In the genomic region with DNA sequence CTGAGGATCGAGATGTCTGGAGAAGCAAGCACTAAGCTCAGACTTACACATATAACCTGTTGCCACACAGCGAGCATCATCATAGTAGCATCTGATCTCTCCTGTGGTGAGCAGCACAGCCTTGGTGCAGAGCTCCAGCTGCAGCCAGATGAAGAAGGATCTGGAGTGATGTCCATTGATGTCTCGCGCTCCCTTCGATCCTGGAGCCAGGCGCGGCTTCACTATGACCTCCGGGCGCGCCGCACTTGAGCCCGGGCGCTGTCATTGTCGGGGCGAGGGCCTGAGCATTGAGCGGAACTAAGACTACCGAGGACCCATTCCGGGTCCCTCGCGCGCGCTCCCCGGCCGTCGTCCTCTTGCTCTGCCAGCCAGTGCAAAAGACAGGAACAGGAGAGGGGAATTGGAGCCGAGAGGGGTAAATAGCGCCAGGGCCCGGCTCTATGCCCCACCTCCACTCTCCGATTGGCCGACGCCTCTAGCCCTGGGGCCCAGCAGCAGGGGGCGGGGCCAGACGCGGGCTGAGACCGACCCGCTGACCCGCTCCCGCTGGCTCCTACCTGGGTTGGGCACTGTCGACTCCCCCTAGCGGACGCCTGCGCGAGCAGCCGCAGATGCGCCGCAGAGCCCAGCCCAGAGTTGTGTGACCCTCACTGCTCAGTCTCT, we compare ENCODE assay signal across 8 mouse cellular contexts. TPM values are rescaled to one million over a fixed set of nuclear protein-coding genes. Genes with fewer than 3 reads are reported as not detected.
DNase-seq lines count a peak whose midpoint lies in the region; ATAC-seq and TF ChIP-seq lines count a peak whose summit lies in the region.

No protein-coding gene starts in this region.

- 2% methylated on average over 46 of the region's 46 CpGs for WGBS in embryonic facial prominence, embryonic 11.5 days
- 1% methylated on average over 39 of the region's 46 CpGs for WGBS in intestine, postnatal 0 days
- WGBS in midbrain, embryonic 10.5 days: 2% methylated on average over 46 of the region's 46 CpGs

- peak; percentile 96 for DNase-seq in adrenal gland, postnatal 25 days
- peak; percentile 96 for DNase-seq in embryonic facial prominence, embryonic 11.5 days (ENCODE audit: low spot score)
- DNase-seq in left cerebral cortex, postnatal 36 days (ENCODE audit: low spot score in 2 of 2): peak; percentile 83
- peak; percentile 95 for DNase-seq in midbrain, embryonic 10.5 days (ENCODE audit: low spot score)
- peak; percentile 75 to 79 for DNase-seq in right cerebral cortex, postnatal 36 days (ENCODE audit: low spot score in 2 of 2)
- DNase-seq in urinary bladder, postnatal 4 days (ENCODE audit: low spot score in 2 of 2): peak; percentile 90 to 95

- H3K9me3 ChIP-seq in embryonic facial prominence, embryonic 11.5 days (replicated peaks; ENCODE audit: control insufficient read depth, low read length): no peaks in the 10 kb centered on the region
- no peaks in the 10 kb centered on the region for H3K9me3 ChIP-seq in intestine, postnatal 0 days (ENCODE audit: control insufficient read depth)
- no peaks in the 10 kb centered on the region for H3K9me3 ChIP-seq in midbrain, embryonic 10.5 days (replicated peaks)

- no peaks in the 10 kb centered on the region for H3K4me1 ChIP-seq in embryonic facial prominence, embryonic 11.5 days (ENCODE audit: control insufficient read depth, insufficient read depth, low read length)
- 0 out of 2 replicates have a peak, but pooled peaks cover 3% of the 10 kb centered on the region for H3K4me1 ChIP-seq in intestine, postnatal 0 days (replicated peaks; ENCODE audit: control insufficient read depth, insufficient read depth, low read length)
- H3K4me1 ChIP-seq in midbrain, embryonic 10.5 days: peaks cover 12% of the 10 kb centered on the region

- peak overlapping the region; percentile 85 for H3K4me2 ChIP-seq in embryonic facial prominence, embryonic 11.5 days (ENCODE audit: low read depth, low read length)
- peak overlapping the region; percentile 84 for H3K4me2 ChIP-seq in intestine, postnatal 0 days (replicated peaks; ENCODE audit: low read depth)

- no peaks in the 10 kb centered on the region for H3K27me3 ChIP-seq in embryonic facial prominence, embryonic 11.5 days (ENCODE audit: control insufficient read depth, insufficient read depth, low read length)
- no peaks in the 10 kb centered on the region for H3K27me3 ChIP-seq in intestine, postnatal 0 days (replicated peaks; ENCODE audit: control insufficient read depth, insufficient read depth, low read length)
- peaks cover 29% of the 10 kb centered on the region for H3K27me3 ChIP-seq in midbrain, embryonic 10.5 days (ENCODE audit: low read depth, poor library complexity, severe bottlenecking)

- no peaks in the 10 kb centered on the region for H3K36me3 ChIP-seq in embryonic facial prominence, embryonic 11.5 days (replicated peaks; ENCODE audit: control insufficient read depth, insufficient read depth, low read depth, low read length)
- H3K36me3 ChIP-seq in intestine, postnatal 0 days (ENCODE audit: control insufficient read depth, insufficient read depth): no peaks in the 10 kb centered on the region
- H3K36me3 ChIP-seq in midbrain, embryonic 10.5 days: no peaks in the 10 kb centered on the region

- ATAC-seq in embryonic facial prominence, embryonic 11.5 days (replicated peaks; ENCODE audit: insufficient number of reproducible peaks, low FRiP score, low TSS enrichment, low read depth): peak; percentile 100
- peak; percentile 97 for ATAC-seq in granulocyte monocyte progenitor cell, adult 5-6 weeks (replicated peaks; ENCODE audit: poor library complexity, severe bottlenecking)
- peak; percentile 100 for ATAC-seq in intestine, postnatal 0 days

- H3K9ac ChIP-seq in embryonic facial prominence, embryonic 11.5 days (replicated peaks; ENCODE audit: low read length): peak overlapping the region; percentile 47
- peak overlapping the region; percentile 51 for H3K9ac ChIP-seq in intestine, postnatal 0 days (ENCODE audit: low read depth, low read length)

- no peak overlapping the region for H3K27ac ChIP-seq in embryonic facial prominence, embryonic 11.5 days (replicated peaks; ENCODE audit: low read depth, low read length)
- H3K27ac ChIP-seq in intestine, postnatal 0 days (ENCODE audit: low read depth, low read length): no peak overlapping the region
- peak overlapping the region; percentile 79 for H3K27ac ChIP-seq in midbrain, embryonic 10.5 days (replicated peaks)

- H3K4me3 ChIP-seq in embryonic facial prominence, embryonic 11.5 days (ENCODE audit: low read depth, low read length): peak overlapping the region; percentile 45
- H3K4me3 ChIP-seq in intestine, postnatal 0 days (ENCODE audit: low read depth, low read length): peak overlapping the region; percentile 51
- H3K4me3 ChIP-seq in midbrain, embryonic 10.5 days: peak overlapping the region; percentile 66

- intact Hi-C loops in left cerebral cortex, postnatal 36 days (cut with DNase I): loop anchor here (5.0 kb wide), 1 partner anchor 85 kb away; no protein-coding TSS in a partner anchor

- peak; percentile 94 for TF ChIP-seq CTCF in intestine, postnatal 0 days (IDR thresholded peaks at IDR 0.05; ENCODE audit: low read depth)

RNA-seq across cellular contexts. Expression of gene Gm14085, which starts 17.3 kb away (rescaled TPM):
- total RNA-seq in adrenal gland, postnatal 25 days (2021): 0.18 TPM in 1 of 2 replicates, not detected in the other
- not detected in 2 replicates for polyA plus RNA-seq in embryonic facial prominence, embryonic 11.5 days (2014; fragmentation: Nextera tagmentation; extraction: Ambion mirVana)
- total RNA-seq in granulocyte monocyte progenitor cell, adult 5-6 weeks (2014; fragmentation: Nextera tagmentation): 2.8 and 8.6 TPM in 2 replicates
- 7.2 and 11.4 TPM in 2 replicates for total RNA-seq in granulocyte monocyte progenitor cell, adult 5-6 weeks (2017)
- polyA plus RNA-seq in intestine, postnatal 0 days (2015; fragmentation: Nextera tagmentation; extraction: Ambion mirVana): 0.12 and 0.16 TPM in 2 replicates
- not detected for total RNA-seq in left cerebral cortex, postnatal 36 days (2021)
- not detected in 2 replicates for polyA plus RNA-seq in midbrain, embryonic 10.5 days (2016; fragmentation: Nextera tagmentation; extraction: Ambion mirVana)

RNA-seq across cellular contexts. Expression of gene Slc28a2, which starts 41.2 kb away (rescaled TPM):
- total RNA-seq in adrenal gland, postnatal 25 days (2021): 1.4 and 2.0 TPM in 2 replicates
- polyA plus RNA-seq in embryonic facial prominence, embryonic 11.5 days (2014; fragmentation: Nextera tagmentation; extraction: Ambion mirVana): 0.15 and 0.28 TPM in 2 replicates
- total RNA-seq in granulocyte monocyte progenitor cell, adult 5-6 weeks (2014; fragmentation: Nextera tagmentation): 50.9 and 68.1 TPM in 2 replicates
- total RNA-seq in granulocyte monocyte progenitor cell, adult 5-6 weeks (2017): 64.3 and 72.5 TPM in 2 replicates
- 67.7 and 75.5 TPM in 2 replicates for polyA plus RNA-seq in intestine, postnatal 0 days (2015; fragmentation: Nextera tagmentation; extraction: Ambion mirVana)
- total RNA-seq in left cerebral cortex, postnatal 36 days (2021): under 1 TPM; 0.15 to 0.23 TPM
- not detected in 2 replicates for polyA plus RNA-seq in midbrain, embryonic 10.5 days (2016; fragmentation: Nextera tagmentation; extraction: Ambion mirVana)

Comparison
In these comparisons a context has a peak if more than half of its experiments do, and no peak if none do; other contexts are left out.
1. RNA of gene Slc28a2, which starts 41.2 kb away (total RNA-seq): 50.9 to 72.5 TPM in granulocyte monocyte progenitor cell, adult 5-6 weeks; 1.4 to 2.0 TPM in adrenal gland, postnatal 25 days and 0.15 to 0.23 TPM in left cerebral cortex, postnatal 36 days; every median in the first group is over 10 times any median in the second.
2. Peak in every context shown above with its lines, with median percentiles within 50 percentile points of each other: DNase-seq, ATAC-seq and H3K4me3 ChIP-seq.